In the genomic region with DNA sequence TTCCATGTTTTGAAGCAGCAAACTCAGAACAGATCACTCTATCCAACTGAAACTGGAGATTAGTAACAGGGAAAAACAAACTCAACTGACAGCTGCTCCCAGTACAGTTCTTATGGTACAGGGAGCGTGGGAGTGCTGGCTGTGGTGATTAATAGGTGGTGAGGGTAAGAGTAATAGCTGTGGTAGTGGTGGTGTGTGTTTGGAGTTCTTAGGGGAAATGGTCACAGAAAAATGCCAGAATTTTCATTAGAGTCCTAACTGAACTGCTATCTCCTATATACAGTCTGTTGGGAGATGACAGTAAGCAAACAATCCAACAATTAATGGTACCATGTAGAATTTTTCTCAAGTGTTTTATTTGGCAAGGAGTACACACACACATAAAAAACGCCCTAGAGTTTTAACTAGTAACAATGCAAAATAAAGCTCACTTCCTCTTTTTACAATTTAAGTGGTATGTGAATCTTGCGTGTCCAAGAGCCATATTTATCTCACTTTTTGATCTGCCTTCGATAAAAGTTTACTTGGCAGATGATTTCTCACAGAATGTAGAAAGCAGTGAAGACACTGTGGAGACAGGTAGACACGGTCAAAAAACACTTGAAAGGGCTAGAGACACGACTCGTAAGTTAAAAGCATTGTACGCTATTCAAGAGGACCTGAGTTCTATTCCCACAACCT, we compare ENCODE assay signal across 1 mouse cellular context.
TF ChIP-seq lines count a peak whose summit lies in the region.

No protein-coding gene starts in this region.

TF ChIP-seq in C2C12, 6 proteins besides CTCF, POLR2A, EP300 and RAD21:
- no peak for TF ChIP-seq CEBPB (IDR thresholded peaks at IDR 0.05; ENCODE audit: low read depth)
- TF ChIP-seq MYOG (IDR thresholded peaks at IDR 0.05; ENCODE audit: control insufficient read depth, extremely low read depth, insufficient read length): no peak
- TF ChIP-seq MAX (IDR thresholded peaks at IDR 0.05): no peak
- TF ChIP-seq USF1 (IDR thresholded peaks at IDR 0.05; ENCODE audit: low read depth): no peak
- TF ChIP-seq FOSL1 (IDR thresholded peaks at IDR 0.05; ENCODE audit: insufficient read depth, low read length, poor library complexity, severe bottlenecking): no peak
- TF ChIP-seq MYOD1 (IDR thresholded peaks at IDR 0.05; ENCODE audit: control insufficient read depth, insufficient read length, low read depth): peak; percentile 19
